ENCODE assay signal across 10 mouse cellular contexts in genomic region chr19:57002741-57003459, GRCm38 (mm10). TPM values are rescaled to one million over a fixed set of nuclear protein-coding genes. Genes with fewer than 3 reads are reported as not detected.
DNase-seq lines count a peak whose midpoint lies in the region; ATAC-seq and TF ChIP-seq lines count a peak whose summit lies in the region.
"Had no signal": no experiment of that assay in that cellular context is flagged by ENCODE, and none has a peak within 500 bp of the region (broad histone marks: within the 10 kb centered on the region; RNA-seq: fewer than 3 reads in every experiment).

No protein-coding gene starts in this region.

- peak overlapping the region; percentile 18 for H3K4me2 ChIP-seq in intestine, embryonic 14.5 days (ENCODE audit: low read length)
- H3K4me2 ChIP-seq in intestine, postnatal 0 days (replicated peaks; ENCODE audit: low read depth), result no peak overlapping the region
- H3K4me2 ChIP-seq in midbrain, embryonic 15.5 days, result peak overlapping the region; percentile 1; the same call in 1 of the 2 replicates
- no peak overlapping the region for H3K4me2 ChIP-seq in midbrain, embryonic 11.5 days
- peak overlapping the region; percentile 23; the same call in 1 of the 2 replicates for H3K4me2 ChIP-seq in stomach, embryonic 15.5 days

- H3K4me1 ChIP-seq in intestine, embryonic 14.5 days (replicated peaks; ENCODE audit: control insufficient read depth, insufficient read depth, low read length), result peaks cover 55% of the 10 kb centered on the region
- no peaks in the 10 kb centered on the region for H3K4me1 ChIP-seq in intestine, postnatal 0 days (replicated peaks; ENCODE audit: control insufficient read depth, insufficient read depth, low read length)
- peaks cover 14% of the 10 kb centered on the region for H3K4me1 ChIP-seq in midbrain, embryonic 15.5 days
- H3K4me1 ChIP-seq in midbrain, embryonic 11.5 days (ENCODE audit: control insufficient read depth, insufficient read depth, low read length), result peaks cover 5% of the 10 kb centered on the region
- H3K4me1 ChIP-seq in limb, embryonic 10.5 days, result peaks cover 45% of the 10 kb centered on the region
- peaks cover 29% of the 10 kb centered on the region for H3K4me1 ChIP-seq in stomach, embryonic 15.5 days

- no peak for ATAC-seq in intestine, embryonic 14.5 days (replicated peaks; ENCODE audit: low FRiP score, low TSS enrichment, low read depth)
- ATAC-seq in intestine, postnatal 0 days, result no peak
- no peak for ATAC-seq in midbrain, embryonic 15.5 days (replicated peaks)
- ATAC-seq in midbrain, embryonic 11.5 days (ENCODE audit: low FRiP score), result no peak
- ATAC-seq in stomach, embryonic 15.5 days (ENCODE audit: insufficient read depth, low FRiP score, low read depth), result no peak

- TF ChIP-seq CTCF in intestine, postnatal 0 days (IDR thresholded peaks at IDR 0.05; ENCODE audit: low read depth), result no peak

- H3K27ac ChIP-seq in intestine, embryonic 14.5 days (ENCODE audit: low read depth), result peak overlapping the region; percentile 57; the same call in 1 of the 2 replicates
- H3K27ac ChIP-seq in intestine, postnatal 0 days (ENCODE audit: low read depth, low read length), result no peak overlapping the region
- no peak overlapping the region for H3K27ac ChIP-seq in midbrain, embryonic 15.5 days
- no peak overlapping the region for H3K27ac ChIP-seq in midbrain, embryonic 11.5 days (ENCODE audit: low read depth, low read length)
- H3K27ac ChIP-seq in limb, embryonic 10.5 days, result peak overlapping the region; percentile 39
- H3K27ac ChIP-seq in stomach, embryonic 15.5 days, result peak overlapping the region; percentile 13

- no peak for DNase-seq in intestine, embryonic 14.5 days (ENCODE audit: low spot score)
- no peak for DNase-seq in midbrain, embryonic 11.5 days (ENCODE audit: low spot score, missing footprints)
- DNase-seq in limb, embryonic 10.5 days (ENCODE audit: low spot score), result no peak
- no peak for DNase-seq in urinary bladder, postnatal 4 days (ENCODE audit: low spot score in 2 of 2)
- DNase-seq: gastrocnemius, postnatal 10 days; heart, postnatal 4 days had no signal

- H3K9ac ChIP-seq in intestine, embryonic 14.5 days (ENCODE audit: low read length), result no peak overlapping the region
- no peak overlapping the region for H3K9ac ChIP-seq in intestine, postnatal 0 days (ENCODE audit: low read depth, low read length)
- no peak overlapping the region for H3K9ac ChIP-seq in midbrain, embryonic 15.5 days
- no peak overlapping the region for H3K9ac ChIP-seq in midbrain, embryonic 11.5 days (ENCODE audit: low read length)
- H3K9ac ChIP-seq in stomach, embryonic 15.5 days, result no peak overlapping the region

- no peaks in the 10 kb centered on the region for H3K36me3 ChIP-seq in intestine, embryonic 14.5 days (ENCODE audit: control insufficient read depth, insufficient read depth, low read length)
- H3K36me3 ChIP-seq in intestine, postnatal 0 days (ENCODE audit: control insufficient read depth, insufficient read depth), result no peaks in the 10 kb centered on the region
- no peaks in the 10 kb centered on the region for H3K36me3 ChIP-seq in midbrain, embryonic 15.5 days (replicated peaks)
- H3K36me3 ChIP-seq in midbrain, embryonic 11.5 days (ENCODE audit: control insufficient read depth, insufficient read depth, low read length), result no peaks in the 10 kb centered on the region
- H3K36me3 ChIP-seq in limb, embryonic 10.5 days, result no peaks in the 10 kb centered on the region
- no peaks in the 10 kb centered on the region for H3K36me3 ChIP-seq in stomach, embryonic 15.5 days

- no peak overlapping the region for H3K4me3 ChIP-seq in intestine, embryonic 14.5 days (ENCODE audit: low read depth, low read length)
- no peak overlapping the region for H3K4me3 ChIP-seq in intestine, postnatal 0 days (ENCODE audit: low read depth, low read length)
- no peak overlapping the region for H3K4me3 ChIP-seq in midbrain, embryonic 15.5 days
- no peak overlapping the region for H3K4me3 ChIP-seq in midbrain, embryonic 11.5 days (ENCODE audit: low read depth, low read length)
- H3K4me3 ChIP-seq in limb, embryonic 10.5 days, result 0 out of 2 replicates have a peak overlapping the region, but pooled peaks have one; percentile 2
- H3K4me3 ChIP-seq in stomach, embryonic 15.5 days (replicated peaks), result no peak overlapping the region
- H3K4me3 ChIP-seq: megakaryocyte, embryonic 14.5 days had no signal

- no peaks in the 10 kb centered on the region for H3K9me3 ChIP-seq in intestine, embryonic 14.5 days (ENCODE audit: control insufficient read depth, low read length)
- no peaks in the 10 kb centered on the region for H3K9me3 ChIP-seq in intestine, postnatal 0 days (ENCODE audit: control insufficient read depth)
- H3K9me3 ChIP-seq in midbrain, embryonic 15.5 days, result no peaks in the 10 kb centered on the region
- H3K9me3 ChIP-seq in midbrain, embryonic 11.5 days (ENCODE audit: control insufficient read depth, low read length), result no peaks in the 10 kb centered on the region; the same call in 1 of the 2 replicates
- H3K9me3 ChIP-seq in limb, embryonic 10.5 days (replicated peaks), result no peaks in the 10 kb centered on the region
- no peaks in the 10 kb centered on the region for H3K9me3 ChIP-seq in stomach, embryonic 15.5 days
- H3K9me3 ChIP-seq: megakaryocyte, embryonic 14.5 days had no signal

- 0 out of 2 replicates have a peak, but pooled peaks cover 4% of the 10 kb centered on the region for H3K27me3 ChIP-seq in intestine, embryonic 14.5 days (replicated peaks; ENCODE audit: control insufficient read depth, insufficient read depth, low read length)
- H3K27me3 ChIP-seq in intestine, postnatal 0 days (replicated peaks; ENCODE audit: control insufficient read depth, insufficient read depth, low read length), result peaks cover 14% of the 10 kb centered on the region; the same call in 1 of the 2 replicates
- H3K27me3 ChIP-seq in midbrain, embryonic 15.5 days (replicated peaks), result peaks cover 8% of the 10 kb centered on the region
- H3K27me3 ChIP-seq in midbrain, embryonic 11.5 days (ENCODE audit: control insufficient read depth, insufficient read depth, low read length), result peaks cover 13% of the 10 kb centered on the region
- peaks cover 34% of the 10 kb centered on the region for H3K27me3 ChIP-seq in limb, embryonic 10.5 days (ENCODE audit: low read depth, poor library complexity, severe bottlenecking)
- no peaks in the 10 kb centered on the region for H3K27me3 ChIP-seq in stomach, embryonic 15.5 days (replicated peaks)

- 58% methylated on average over 12 of the region's 12 CpGs for WGBS in intestine, embryonic 14.5 days
- 68% methylated on average over 12 of the region's 12 CpGs for WGBS in intestine, postnatal 0 days
- WGBS in midbrain, embryonic 15.5 days, result 78% methylated on average over 12 of the region's 12 CpGs
- 78% methylated on average over 12 of the region's 12 CpGs for WGBS in midbrain, embryonic 11.5 days
- WGBS in limb, embryonic 10.5 days, result 60% methylated on average over 12 of the region's 12 CpGs
- WGBS in stomach, embryonic 15.5 days, result 53% methylated on average over 12 of the region's 12 CpGs

RNA-seq across cellular contexts. Expression of gene Afap1l2, which starts 5.1 kb away (rescaled TPM):
- 21.0 and 24.1 TPM in 2 replicates for polyA plus RNA-seq in intestine, embryonic 14.5 days (2014; fragmentation: Nextera tagmentation; extraction: Ambion mirVana)
- polyA plus RNA-seq in intestine, postnatal 0 days (2015; fragmentation: Nextera tagmentation; extraction: Ambion mirVana), result 7.1 TPM in 2 replicates
- polyA plus RNA-seq in midbrain, embryonic 15.5 days (2015; fragmentation: Nextera tagmentation; extraction: Ambion mirVana), result 9.6 and 11.0 TPM in 2 replicates
- polyA plus RNA-seq in midbrain, embryonic 11.5 days (2014; fragmentation: Nextera tagmentation; extraction: Ambion mirVana), result 3.0 and 3.5 TPM in 2 replicates
- 0.51 and 1.1 TPM in 2 replicates for polyA plus RNA-seq in limb, embryonic 10.5 days (2016; fragmentation: Nextera tagmentation; extraction: Ambion mirVana)
- polyA plus RNA-seq in stomach, embryonic 15.5 days (2015; fragmentation: Nextera tagmentation; extraction: Ambion mirVana), result 21.2 and 21.7 TPM in 2 replicates

Comparison
In these comparisons a context has a peak if more than half of its experiments do, and no peak if none do; other contexts are left out.
1. H3K27ac ChIP-seq: peak in intestine, embryonic 14.5 days (single experiment), limb, embryonic 10.5 days (single experiment) and stomach, embryonic 15.5 days (single experiment); none in intestine, postnatal 0 days (single experiment), midbrain, embryonic 15.5 days (single experiment) and midbrain, embryonic 11.5 days (single experiment).
2. H3K4me2 ChIP-seq: peak in intestine, embryonic 14.5 days (single experiment), midbrain, embryonic 15.5 days (single experiment) and stomach, embryonic 15.5 days (single experiment); none in intestine, postnatal 0 days (single experiment) and midbrain, embryonic 11.5 days (single experiment).